8 mouse cellular contexts compared by ENCODE assay signal in the genomic region with DNA sequence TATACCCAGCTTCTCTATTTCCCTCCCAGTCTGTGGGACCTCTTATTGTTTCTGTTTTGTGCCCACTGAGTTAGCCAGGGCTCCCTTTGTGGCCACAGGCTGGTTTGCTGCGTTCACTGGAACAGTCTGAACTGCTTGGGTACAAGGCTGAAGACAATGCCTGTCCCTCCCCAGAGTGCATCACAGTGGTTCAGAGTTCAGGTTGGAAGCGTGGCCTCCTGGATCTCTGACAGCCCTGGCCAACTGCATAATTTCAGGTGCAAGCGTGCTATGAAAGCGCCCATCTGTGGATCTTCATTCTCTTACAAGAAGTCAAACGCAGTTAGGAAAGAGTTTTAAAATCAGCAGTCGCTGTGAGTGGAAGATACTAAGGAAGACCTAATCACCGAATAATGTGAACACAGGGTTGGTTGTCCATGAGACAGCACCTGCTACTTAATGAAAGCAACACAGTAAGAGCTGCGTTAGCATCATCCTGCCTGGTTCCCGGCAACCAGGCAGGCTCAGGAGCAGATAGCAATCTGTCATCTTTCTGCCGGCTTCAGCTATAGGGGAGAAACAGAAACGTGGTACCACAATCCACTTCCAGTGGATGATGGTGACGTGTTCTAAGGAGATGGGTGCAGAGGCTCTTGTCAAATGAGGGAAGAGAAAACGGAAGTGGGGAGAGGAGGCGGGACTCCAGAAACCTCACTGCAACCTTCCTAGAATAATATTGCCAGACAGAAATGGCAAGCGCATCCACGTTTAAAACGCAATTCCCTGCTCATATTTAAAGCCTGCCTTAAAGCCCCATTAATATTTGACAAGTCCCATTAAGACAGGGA. TPM values are rescaled to one million over a fixed set of nuclear protein-coding genes. Genes with fewer than 3 reads are reported as not detected.
DNase-seq lines count a peak whose midpoint lies in the region; ATAC-seq and TF ChIP-seq lines count a peak whose summit lies in the region.

No protein-coding gene starts in this region.

- peak overlapping the region; percentile 81 for H3K27ac ChIP-seq in embryonic fibroblast, embryonic 13.5 days (ENCODE audit: insufficient read depth, low read length)
- H3K27ac ChIP-seq in hindbrain, embryonic 10.5 days: peak overlapping the region; percentile 95

- peak; percentile 76 for DNase-seq in CD4-positive helper T cell, adult 2 months (ENCODE audit: low read depth, low spot score)
- peak; percentile 52 for DNase-seq in hindbrain, embryonic 10.5 days (ENCODE audit: low spot score)
- DNase-seq in layer of hippocampus, postnatal 25 days (ENCODE audit: extremely low spot score in 1 of 2, low spot score in 1 of 2): peak; percentile 50 to 52
- peak; percentile 78 for DNase-seq in lung, postnatal 10 days
- peak; percentile 78 to 82 for DNase-seq in right cerebral cortex, adult 2 months (ENCODE audit: low spot score in 2 of 2)
- DNase-seq in urinary bladder, adult 2 months (ENCODE audit: low spot score): no peak

- peaks cover 12% of the 10 kb centered on the region for H3K36me3 ChIP-seq in hindbrain, embryonic 10.5 days

- TF ChIP-seq CTCF in embryonic fibroblast, embryonic 13.5 days (IDR thresholded peaks at IDR 0.05; ENCODE audit: borderline replicate concordance, insufficient read depth, low read length): no peak

- TF ChIP-seq POLR2A in embryonic fibroblast, embryonic 13.5 days (IDR thresholded peaks at IDR 0.05; ENCODE audit: low read depth, low read length): peak; percentile 49; the same call in 1 of the 2 replicates

- H3K4me3 ChIP-seq in embryonic fibroblast, embryonic 13.5 days (ENCODE audit: insufficient read depth, low read length): no peak overlapping the region
- H3K4me3 ChIP-seq in hindbrain, embryonic 10.5 days: peak overlapping the region; percentile 53

- WGBS in hindbrain, embryonic 10.5 days: 30% methylated on average over 17 of the region's 17 CpGs

- H3K4me1 ChIP-seq in embryonic fibroblast, embryonic 13.5 days (ENCODE audit: control insufficient read depth, insufficient read depth, low read length): peaks cover 13% of the 10 kb centered on the region
- peaks cover 71% of the 10 kb centered on the region for H3K4me1 ChIP-seq in hindbrain, embryonic 10.5 days (replicated peaks)

- no peaks in the 10 kb centered on the region for H3K9me3 ChIP-seq in hindbrain, embryonic 10.5 days

- H3K27me3 ChIP-seq in hindbrain, embryonic 10.5 days (ENCODE audit: insufficient read depth, poor library complexity, severe bottlenecking): no peaks in the 10 kb centered on the region

- ATAC-seq in activated CD4-positive, CD25-positive, alpha-beta regulatory T cell, adult 4 months: peak; percentile 50

RNA-seq across cellular contexts. Expression of a gene that starts 37.4 kb away (rescaled TPM):
- polyA plus RNA-seq in activated CD4-positive, CD25-positive, alpha-beta regulatory T cell, adult 4 months (2017; shearing (Covaris generic)): 100 to 1,000 TPM in 1 of 2 experiments, 10 to 100 TPM in 1; 98.3 to 120 TPM
- polyA plus RNA-seq in embryonic fibroblast, embryonic 13.5 days (2011; ENCODE audit: insufficient read length, low read depth, missing spikeins): 171 and 395 TPM in 2 replicates
- polyA plus RNA-seq in hindbrain, embryonic 10.5 days (2016; fragmentation: Nextera tagmentation; extraction: Ambion mirVana): 111 and 135 TPM in 2 replicates
- 10 to 100 TPM; 62.5 to 77.9 TPM for total RNA-seq in layer of hippocampus, postnatal 25 days (2021)
- polyA plus RNA-seq in urinary bladder, adult 2 months (2012; rRNA removed): 94.8 and 129 TPM in 2 replicates

RNA-seq across cellular contexts. Expression of a gene that starts 38.8 kb away (rescaled TPM):
- polyA plus RNA-seq in activated CD4-positive, CD25-positive, alpha-beta regulatory T cell, adult 4 months (2017; shearing (Covaris generic)): 100 to 1,000 TPM; 243 to 273 TPM
- 1,082 and 1,134 TPM in 2 replicates for polyA plus RNA-seq in embryonic fibroblast, embryonic 13.5 days (2011; ENCODE audit: insufficient read length, low read depth, missing spikeins)
- polyA plus RNA-seq in hindbrain, embryonic 10.5 days (2016; fragmentation: Nextera tagmentation; extraction: Ambion mirVana): 4,838 and 8,764 TPM in 2 replicates
- 1,000 to 10,000 TPM; 1,021 to 1,172 TPM for total RNA-seq in layer of hippocampus, postnatal 25 days (2021)
- polyA plus RNA-seq in urinary bladder, adult 2 months (2012; rRNA removed): 279 and 332 TPM in 2 replicates

RNA-seq across cellular contexts. Expression of a gene that starts 38.9 kb away (rescaled TPM):
- not detected for polyA plus RNA-seq in activated CD4-positive, CD25-positive, alpha-beta regulatory T cell, adult 4 months (2017; shearing (Covaris generic))
- 333 and 559 TPM in 2 replicates for polyA plus RNA-seq in embryonic fibroblast, embryonic 13.5 days (2011; ENCODE audit: insufficient read length, low read depth, missing spikeins)
- not detected in 2 replicates for polyA plus RNA-seq in hindbrain, embryonic 10.5 days (2016; fragmentation: Nextera tagmentation; extraction: Ambion mirVana)
- total RNA-seq in layer of hippocampus, postnatal 25 days (2021): not detected
- 0.30 and 0.38 TPM in 2 replicates for polyA plus RNA-seq in urinary bladder, adult 2 months (2012; rRNA removed)

RNA-seq across cellular contexts. Expression of a gene that starts 57.9 kb away (rescaled TPM):
- polyA plus RNA-seq in activated CD4-positive, CD25-positive, alpha-beta regulatory T cell, adult 4 months (2017; shearing (Covaris generic)): 100 to 1,000 TPM; 510 to 711 TPM
- polyA plus RNA-seq in embryonic fibroblast, embryonic 13.5 days (2011; ENCODE audit: insufficient read length, low read depth, missing spikeins): 3,138 and 3,689 TPM in 2 replicates
- polyA plus RNA-seq in hindbrain, embryonic 10.5 days (2016; fragmentation: Nextera tagmentation; extraction: Ambion mirVana): 2,254 and 2,463 TPM in 2 replicates
- 100 to 1,000 TPM; 478 to 525 TPM for total RNA-seq in layer of hippocampus, postnatal 25 days (2021)
- polyA plus RNA-seq in urinary bladder, adult 2 months (2012; rRNA removed): 677 and 758 TPM in 2 replicates

Comparison
In these comparisons a context has a peak if more than half of its experiments do, and no peak if none do; other contexts are left out.
1. RNA of a gene that starts 38.9 kb away (polyA plus RNA-seq): 333 to 559 TPM in embryonic fibroblast, embryonic 13.5 days; 0.30 to 0.38 TPM in urinary bladder, adult 2 months, not detected in activated CD4-positive, CD25-positive, alpha-beta regulatory T cell, adult 4 months and not detected in hindbrain, embryonic 10.5 days; every median in the first group is over 100 times any median in the second.